In genomic region chr4:22478488-22479367, GRCm38 (mm10) we compare ENCODE assay signal across 11 mouse cellular contexts. TPM values are rescaled to one million over a fixed set of nuclear protein-coding genes. Genes with fewer than 3 reads are reported as not detected.
DNase-seq lines count a peak whose midpoint lies in the region; ATAC-seq and TF ChIP-seq lines count a peak whose summit lies in the region.
"Had no signal": no experiment of that assay in that cellular context is flagged by ENCODE, and none has a peak within 500 bp of the region (broad histone marks: within the 10 kb centered on the region; RNA-seq: fewer than 3 reads in every experiment).

No protein-coding gene starts in this region.

- no peaks in the 10 kb centered on the region for H3K9me3 ChIP-seq in hindbrain, embryonic 13.5 days
- no peaks in the 10 kb centered on the region for H3K9me3 ChIP-seq in midbrain, postnatal 0 days (ENCODE audit: low read length)
- H3K9me3 ChIP-seq: limb, embryonic 15.5 days had no signal

- ATAC-seq in hindbrain, embryonic 13.5 days (ENCODE audit: low FRiP score) = peak; percentile 66
- ATAC-seq in midbrain, postnatal 0 days (ENCODE audit: low FRiP score) = no peak

- H3K4me1 ChIP-seq in hindbrain, embryonic 13.5 days (replicated peaks) = peaks cover 36% of the 10 kb centered on the region
- no peaks in the 10 kb centered on the region for H3K4me1 ChIP-seq in midbrain, postnatal 0 days (ENCODE audit: insufficient read depth, low read length)

- peaks cover 4% of the 10 kb centered on the region; the same call in 1 of the 2 replicates for H3K27me3 ChIP-seq in hindbrain, embryonic 13.5 days
- H3K27me3 ChIP-seq in midbrain, postnatal 0 days (ENCODE audit: insufficient read depth, low read length) = no peaks in the 10 kb centered on the region

- H3K36me3 ChIP-seq in hindbrain, embryonic 13.5 days = no peaks in the 10 kb centered on the region
- H3K36me3 ChIP-seq in midbrain, postnatal 0 days (ENCODE audit: insufficient read depth, low read length) = no peaks in the 10 kb centered on the region
- H3K36me3 ChIP-seq: limb, embryonic 15.5 days had no signal

- WGBS in hindbrain, embryonic 13.5 days = 2% methylated on average over 30 of the region's 30 CpGs
- 10% methylated on average over 30 of the region's 30 CpGs for WGBS in midbrain, postnatal 0 days

- peak overlapping the region; percentile 73 for H3K9ac ChIP-seq in hindbrain, embryonic 13.5 days
- peak overlapping the region; percentile 52 for H3K9ac ChIP-seq in midbrain, postnatal 0 days (replicated peaks; ENCODE audit: low read length, poor library complexity, severe bottlenecking)
- H3K9ac ChIP-seq: limb, embryonic 15.5 days had no signal

- peak overlapping the region; percentile 90 for H3K27ac ChIP-seq in hindbrain, embryonic 13.5 days
- H3K27ac ChIP-seq in midbrain, postnatal 0 days (ENCODE audit: low read depth, low read length) = peak overlapping the region; percentile 82
- H3K27ac ChIP-seq: limb, embryonic 15.5 days had no signal

- peak; percentile 70 for DNase-seq in ZHBTc4 (ENCODE audit: low read depth, low spot score)
- peak; percentile 59 for DNase-seq in embryo, embryonic 10.5 days (ENCODE audit: low spot score)
- no peak for DNase-seq in midbrain, postnatal 0 days (ENCODE audit: low spot score)
- DNase-seq in adrenal gland, adult 8-10 months = no peak
- no peak for DNase-seq in gastrocnemius, adult 8-10 months (ENCODE audit: low spot score in 2 of 2)
- no peak for DNase-seq in adrenal gland, postnatal 4 days (ENCODE audit: low spot score in 2 of 2)
- DNase-seq: kidney, adult 8-10 months; thymus, postnatal 14 days had no signal

- no peak for TF ChIP-seq CTCF in midbrain, postnatal 0 days (IDR thresholded peaks at IDR 0.05)

- peak overlapping the region; percentile 72 for H3K4me2 ChIP-seq in hindbrain, embryonic 13.5 days
- H3K4me2 ChIP-seq in midbrain, postnatal 0 days (ENCODE audit: low read depth, low read length, poor library complexity, severe bottlenecking) = peak overlapping the region; percentile 95

- peak overlapping the region; percentile 48 for H3K4me3 ChIP-seq in hindbrain, embryonic 13.5 days
- peak overlapping the region; percentile 93 for H3K4me3 ChIP-seq in midbrain, postnatal 0 days (ENCODE audit: low read depth, low read length)

RNA-seq across cellular contexts. Expression of gene Pou3f2, which starts 9.4 kb away (rescaled TPM):
- polyA plus RNA-seq in hindbrain, embryonic 13.5 days (2015; fragmentation: Nextera tagmentation; extraction: Ambion mirVana) = 34.5 and 42.6 TPM in 2 replicates
- 36.4 and 37.5 TPM in 2 replicates for total RNA-seq in midbrain, postnatal 0 days (2014; rRNA removed)
- polyA plus RNA-seq in midbrain, postnatal 0 days (2015; fragmentation: Nextera tagmentation; extraction: Ambion mirVana) = 17.4 and 19.3 TPM in 2 replicates
- total RNA-seq in adrenal gland, adult 8-10 months (2022) = under 1 TPM in 3 of 4 experiments, not detected in 1; 0.03 to 0.06 (median 0.06) TPM
- not detected for total RNA-seq in gastrocnemius, adult 8-10 months (2022)
- under 1 TPM; 0.34 to 0.51 TPM for total RNA-seq in adrenal gland, postnatal 4 days (2021)
- total RNA-seq: megakaryocyte progenitor cell, adult 5-6 weeks had no signal

Comparison
In these comparisons a context has a peak if more than half of its experiments do, and no peak if none do; other contexts are left out.
1. DNase-seq: peak in ZHBTc4 (single experiment) and embryo, embryonic 10.5 days (single experiment); none in midbrain, postnatal 0 days (single experiment), adrenal gland, adult 8-10 months (single experiment), gastrocnemius, adult 8-10 months (0 of 2) and adrenal gland, postnatal 4 days (0 of 2).
2. RNA of gene Pou3f2, which starts 9.4 kb away (total RNA-seq): 36.4 to 37.5 TPM in midbrain, postnatal 0 days; 0.34 to 0.51 TPM in adrenal gland, postnatal 4 days, 0.03 to 0.06 TPM in adrenal gland, adult 8-10 months and not detected in gastrocnemius, adult 8-10 months; every median in the first group is over 10 times any median in the second.